Mouse (Mus musculus): ENCODE results near the gene Saa1.

- no peak for TF ChIP-seq POLR2A (IDR thresholded peaks at IDR 0.05; ENCODE audit: insufficient read length, low read depth)
- TF ChIP-seq TCF12 (IDR thresholded peaks at IDR 0.05; ENCODE audit: insufficient read depth, poor library complexity, severe bottlenecking): no peak
- TF ChIP-seq E2F4 (IDR thresholded peaks at IDR 0.05; ENCODE audit: insufficient read depth): no peak
- TF ChIP-seq USF1 (IDR thresholded peaks at IDR 0.05; ENCODE audit: low read depth): no peak
- no peak for TF ChIP-seq MYOG (IDR thresholded peaks at IDR 0.05; ENCODE audit: control insufficient read depth in 1 of 3, insufficient read depth in 1 of 3, insufficient read length in 2 of 3, low read depth in 2 of 3)
- no peak for TF ChIP-seq CEBPB (IDR thresholded peaks at IDR 0.05; ENCODE audit: insufficient read depth, poor library complexity, severe bottlenecking)
- TF ChIP-seq MAX (IDR thresholded peaks at IDR 0.05; ENCODE audit: low read depth): no peak
- no peak for TF ChIP-seq TCF3 (IDR thresholded peaks at IDR 0.05; ENCODE audit: insufficient read length, low read depth)
- no peak for TF ChIP-seq POLR2AphosphoS2 (IDR thresholded peaks at IDR 0.05; ENCODE audit: insufficient read length, low read depth)
- TF ChIP-seq SRF (IDR thresholded peaks at IDR 0.05; ENCODE audit: control insufficient read depth, insufficient read length, low read depth): no peak
- TF ChIP-seq MYOD1 (IDR thresholded peaks at IDR 0.05; ENCODE audit: control insufficient read depth in 1 of 3, insufficient read length in 2 of 3, low read depth in 2 of 3): no peak
These were observed 25.7 kb upstream of the Saa1 start for GRCm38 (mm10) chr7:46768451-46768850.
